Comparison of ENCODE assay signal across 35 mouse cellular contexts in genomic region chr11:114820444-114820843, GRCm38 (mm10). TPM values are rescaled to one million over a fixed set of nuclear protein-coding genes. Genes with fewer than 3 reads are reported as not detected.
DNase-seq lines count a peak whose midpoint lies in the region; ATAC-seq and TF ChIP-seq lines count a peak whose summit lies in the region.
"Had no signal": no experiment of that assay in that cellular context is flagged by ENCODE, and none has a peak within 500 bp of the region (broad histone marks: within the 10 kb centered on the region; RNA-seq: fewer than 3 reads in every experiment).

No protein-coding gene starts in this region.

- no peak overlapping the region for H3ac ChIP-seq in myocyte (ENCODE audit: control insufficient read depth, insufficient read length)

- H3K79me2 ChIP-seq in myocyte (ENCODE audit: control insufficient read depth, insufficient read depth): no peaks in the 10 kb centered on the region

- no peak overlapping the region for H3K4me2 ChIP-seq in lung, embryonic 14.5 days
- H3K4me2 ChIP-seq in myocyte (ENCODE audit: low read depth): peak overlapping the region; percentile 65
- H3K4me2 ChIP-seq: embryonic facial prominence, embryonic 12.5 days; intestine, embryonic 15.5 days; liver, embryonic 15.5 days; midbrain, embryonic 13.5 days; stomach, embryonic 15.5 days had no signal

- 41% methylated on average over 3 of the region's 3 CpGs for WGBS in lung, embryonic 14.5 days
- 22% methylated on average over 3 of the region's 3 CpGs for WGBS in embryonic facial prominence, embryonic 10.5 days

- H3K4me1 ChIP-seq in lung, embryonic 14.5 days (ENCODE audit: insufficient read depth): peaks cover 5% of the 10 kb centered on the region
- peaks cover 57% of the 10 kb centered on the region for H3K4me1 ChIP-seq in embryonic facial prominence, embryonic 10.5 days

- H3K4me3 ChIP-seq in lung, embryonic 14.5 days (ENCODE audit: low read depth, low read length): no peak overlapping the region
- H3K4me3 ChIP-seq in embryonic facial prominence, embryonic 10.5 days: no peak overlapping the region
- H3K4me3 ChIP-seq in myocyte: peak overlapping the region; percentile 21
- H3K4me3 ChIP-seq: embryonic facial prominence, embryonic 12.5 days; intestine, embryonic 15.5 days; liver, embryonic 15.5 days; midbrain, embryonic 13.5 days; stomach, embryonic 15.5 days had no signal

- DNase-seq in embryo, embryonic 10.5 days (ENCODE audit: low spot score): peak; percentile 23
- DNase-seq in embryo, embryonic 11 days: no peak
- DNase-seq in lung, embryonic 14.5 days: peak; percentile 62
- no peak for DNase-seq in lung, postnatal 10 days
- DNase-seq in embryonic facial prominence, embryonic 10.5 days (ENCODE audit: low spot score): peak; percentile 54
- no peak for DNase-seq in left cerebral cortex, postnatal 36 days (ENCODE audit: low spot score in 2 of 2)
- DNase-seq: adrenal gland, postnatal 10 days; cerebellum, adult 11 months; cerebellum, postnatal 10 days; forebrain, postnatal 0 days; gastrocnemius, postnatal 10 days; heart, postnatal 14 days; kidney, adult 2 months; layer of hippocampus, postnatal 36 days; right cerebral cortex, postnatal 25 days had no signal

- H3K9me3 ChIP-seq in lung, embryonic 14.5 days (ENCODE audit: low read depth, low read length): no peaks in the 10 kb centered on the region
- peaks cover 3% of the 10 kb centered on the region; the same call in 1 of the 2 replicates for H3K9me3 ChIP-seq in embryonic facial prominence, embryonic 10.5 days
- H3K9me3 ChIP-seq: embryonic facial prominence, embryonic 12.5 days; intestine, embryonic 15.5 days; liver, embryonic 15.5 days; midbrain, embryonic 13.5 days; stomach, embryonic 15.5 days had no signal

- H3K27me3 ChIP-seq in lung, embryonic 14.5 days (ENCODE audit: insufficient read depth, low read length): no peaks in the 10 kb centered on the region
- H3K27me3 ChIP-seq in embryonic facial prominence, embryonic 10.5 days (replicated peaks; ENCODE audit: low read depth, poor library complexity, severe bottlenecking): no peaks in the 10 kb centered on the region
- no peaks in the 10 kb centered on the region for H3K27me3 ChIP-seq in myocyte (ENCODE audit: control insufficient read depth, insufficient read depth, insufficient read length)
- H3K27me3 ChIP-seq: embryonic facial prominence, embryonic 12.5 days; intestine, embryonic 15.5 days; liver, embryonic 15.5 days; stomach, embryonic 15.5 days had no signal

- peak; percentile 41; the same call in 1 of the 2 replicates for ATAC-seq in lung, embryonic 14.5 days (ENCODE audit: insufficient read depth)
- ATAC-seq: forebrain, postnatal 0 days; hindbrain, postnatal 0 days; intestine, embryonic 15.5 days; midbrain, embryonic 13.5 days had no signal

- intact Hi-C loops in left cerebral cortex, postnatal 36 days (cut with DNase I): no loop called here

- H3K36me3 ChIP-seq in lung, embryonic 14.5 days (ENCODE audit: insufficient read depth): no peaks in the 10 kb centered on the region
- no peaks in the 10 kb centered on the region for H3K36me3 ChIP-seq in embryonic facial prominence, embryonic 10.5 days (replicated peaks)
- no peaks in the 10 kb centered on the region for H3K36me3 ChIP-seq in myocyte (ENCODE audit: control insufficient read depth, insufficient read depth)
- H3K36me3 ChIP-seq: embryonic facial prominence, embryonic 12.5 days; G1E; intestine, embryonic 15.5 days; liver, embryonic 15.5 days; midbrain, embryonic 13.5 days; stomach, embryonic 15.5 days had no signal

- no peak for TF ChIP-seq POLR2A in myocyte (IDR thresholded peaks at IDR 0.05; ENCODE audit: insufficient read length, low read depth)

- peak overlapping the region; percentile 77 for H3K27ac ChIP-seq in lung, embryonic 14.5 days (ENCODE audit: low read depth)
- peak overlapping the region; percentile 82 for H3K27ac ChIP-seq in embryonic facial prominence, embryonic 10.5 days (replicated peaks)
- H3K27ac ChIP-seq: embryonic facial prominence, embryonic 12.5 days; hindbrain, postnatal 0 days; intestine, embryonic 15.5 days; liver, embryonic 15.5 days; midbrain, embryonic 13.5 days; stomach, embryonic 15.5 days had no signal

- no peak overlapping the region for H3K9ac ChIP-seq in lung, embryonic 14.5 days
- H3K9ac ChIP-seq: embryonic facial prominence, embryonic 12.5 days; forebrain, postnatal 0 days; intestine, embryonic 15.5 days; liver, embryonic 15.5 days; midbrain, embryonic 13.5 days; stomach, embryonic 15.5 days had no signal

- TF ChIP-seq CTCF in lung, embryonic 14.5 days (IDR thresholded peaks at IDR 0.05; ENCODE audit: low read depth): no peak

TF ChIP-seq in myocyte, 11 proteins besides CTCF, POLR2A, EP300 and RAD21:
- TF ChIP-seq MYOD1 (IDR thresholded peaks at IDR 0.05; ENCODE audit: control insufficient read depth in 1 of 3, insufficient read length in 2 of 3, low read depth in 2 of 3): no peak
- TF ChIP-seq CEBPB (IDR thresholded peaks at IDR 0.05; ENCODE audit: insufficient read depth, poor library complexity, severe bottlenecking): no peak
- TF ChIP-seq TCF3 (IDR thresholded peaks at IDR 0.05; ENCODE audit: insufficient read length, low read depth): no peak
- TF ChIP-seq MYOG (IDR thresholded peaks at IDR 0.05; ENCODE audit: control insufficient read depth in 1 of 3, insufficient read depth in 1 of 3, insufficient read length in 2 of 3, low read depth in 2 of 3): no peak
- no peak for TF ChIP-seq REST (IDR thresholded peaks at IDR 0.05; ENCODE audit: insufficient read depth, insufficient read length)
- TF ChIP-seq MAX (IDR thresholded peaks at IDR 0.05; ENCODE audit: low read depth): no peak
- TF ChIP-seq SRF (IDR thresholded peaks at IDR 0.05; ENCODE audit: control insufficient read depth, insufficient read length, low read depth): no peak
- no peak for TF ChIP-seq E2F4 (IDR thresholded peaks at IDR 0.05; ENCODE audit: insufficient read depth)
- no peak for TF ChIP-seq USF1 (IDR thresholded peaks at IDR 0.05; ENCODE audit: low read depth)
- no peak for TF ChIP-seq POLR2AphosphoS2 (IDR thresholded peaks at IDR 0.05; ENCODE audit: insufficient read length, low read depth)
- no peak for TF ChIP-seq TCF12 (IDR thresholded peaks at IDR 0.05; ENCODE audit: insufficient read depth, poor library complexity, severe bottlenecking)

RNA-seq across cellular contexts. Expression of gene Gpr142, which starts 21.7 kb away (rescaled TPM):
- 0.28 TPM in 1 of 2 replicates, not detected in the other for polyA plus RNA-seq in lung, embryonic 14.5 days (2014; fragmentation: Nextera tagmentation; extraction: Ambion mirVana)
- 0.18 TPM in 1 of 2 replicates, not detected in the other for polyA plus RNA-seq in embryonic facial prominence, embryonic 10.5 days (2016; fragmentation: Nextera tagmentation; extraction: Ambion mirVana)
- polyA plus RNA-seq in myocyte (2012; fragmentation: generic; extraction: Trizol): 0.07 TPM
- not detected for total RNA-seq in left cerebral cortex, postnatal 36 days (2021)
- total RNA-seq: adrenal gland, postnatal 10 days; CH12.LX; common myeloid progenitor, adult 5-6 weeks; forebrain, postnatal 0 days; gastrocnemius, postnatal 10 days; granulocyte monocyte progenitor cell, adult 5-6 weeks; heart, postnatal 14 days; layer of hippocampus, postnatal 36 days; liver, adult 2 months; megakaryocyte-erythroid progenitor cell, adult 5-6 weeks had no signal
- polyA plus RNA-seq: C2C12; embryonic facial prominence, embryonic 12.5 days; forebrain, embryonic 11.5 days; forebrain, postnatal 0 days; G1E; heart, embryonic 14.5 days; hindbrain, postnatal 0 days; kidney, adult 2 months; kidney, embryonic 16.5 days; large intestine, adult 2 months; liver, adult 2 months; liver, embryonic 15.5 days; macrophage; midbrain, embryonic 13.5 days; neural tube, embryonic 14.5 days had no signal

RNA-seq across cellular contexts. Expression of gene Btbd17, which starts 24.7 kb away (rescaled TPM):
- 0.65 and 1.3 TPM in 2 replicates for polyA plus RNA-seq in lung, embryonic 14.5 days (2014; fragmentation: Nextera tagmentation; extraction: Ambion mirVana)
- polyA plus RNA-seq in embryonic facial prominence, embryonic 10.5 days (2016; fragmentation: Nextera tagmentation; extraction: Ambion mirVana): 10.0 and 17.0 TPM in 2 replicates
- polyA plus RNA-seq in myocyte (2012; fragmentation: generic; extraction: Trizol): 34.0 TPM
- total RNA-seq in left cerebral cortex, postnatal 36 days (2021): 10 to 100 TPM; 29.1 to 35.8 TPM
- total RNA-seq: CH12.LX; common myeloid progenitor, adult 5-6 weeks; liver, adult 2 months; megakaryocyte-erythroid progenitor cell, adult 5-6 weeks had no signal
- polyA plus RNA-seq: G1E; heart, embryonic 14.5 days; liver, adult 2 months; liver, embryonic 15.5 days; macrophage had no signal

RNA-seq across cellular contexts. Expression of gene Gprc5c, which starts 30.5 kb away (rescaled TPM):
- 34.7 and 39.2 TPM in 2 replicates for polyA plus RNA-seq in lung, embryonic 14.5 days (2014; fragmentation: Nextera tagmentation; extraction: Ambion mirVana)
- 62.2 and 62.5 TPM in 2 replicates for polyA plus RNA-seq in embryonic facial prominence, embryonic 10.5 days (2016; fragmentation: Nextera tagmentation; extraction: Ambion mirVana)
- polyA plus RNA-seq in myocyte (2012; fragmentation: generic; extraction: Trizol): 172 TPM
- 1 to 10 TPM; 4.7 to 8.0 TPM for total RNA-seq in left cerebral cortex, postnatal 36 days (2021)
- total RNA-seq: CH12.LX; common myeloid progenitor, adult 5-6 weeks; granulocyte monocyte progenitor cell, adult 5-6 weeks; megakaryocyte-erythroid progenitor cell, adult 5-6 weeks had no signal
- polyA plus RNA-seq: G1E had no signal

RNA-seq across cellular contexts. Expression of gene Kif19a, which starts 55.3 kb away (rescaled TPM):
- polyA plus RNA-seq in lung, embryonic 14.5 days (2014; fragmentation: Nextera tagmentation; extraction: Ambion mirVana): 0.29 TPM in 1 of 2 replicates, not detected in the other
- 1.3 and 2.0 TPM in 2 replicates for polyA plus RNA-seq in embryonic facial prominence, embryonic 10.5 days (2016; fragmentation: Nextera tagmentation; extraction: Ambion mirVana)
- polyA plus RNA-seq in myocyte (2012; fragmentation: generic; extraction: Trizol): 5.4 TPM
- total RNA-seq in left cerebral cortex, postnatal 36 days (2021): 1 to 10 TPM; 4.5 to 4.8 TPM
- total RNA-seq: common myeloid progenitor, adult 5-6 weeks; G1E; granulocyte monocyte progenitor cell, adult 5-6 weeks; megakaryocyte-erythroid progenitor cell, adult 5-6 weeks had no signal
- polyA plus RNA-seq: G1E had no signal

Comparison
In these comparisons a context has a peak if more than half of its experiments do, and no peak if none do; other contexts are left out.
1. DNase-seq: peak in embryo, embryonic 10.5 days (single experiment), lung, embryonic 14.5 days (single experiment) and embryonic facial prominence, embryonic 10.5 days (single experiment); none in embryo, embryonic 11 days (single experiment), lung, postnatal 10 days (single experiment) and left cerebral cortex, postnatal 36 days (0 of 2).